Mouse (Mus musculus) kidney, postnatal 25 days (tissue): ENCODE measurements around the gene Nadsyn1.
A peak's percentile ranks its signal among the peaks of the same experiment; 100 is the strongest.

Experiments used
- DNase-seq, 2 experiments: peaks; one replicate each; pipeline ENCODE4 v3.0.0; 2021; ENCODE audit warnings: mixed read lengths in 2 of 2

Gene Nadsyn1

GRCm38 (mm10) chr7:143822375-143823265 lies at the start of gene Nadsyn1, which contains the start of gene Dhcr7:
TSS of gene Nadsyn1 (minus strand) at chr7:143822849.
TSS of gene Dhcr7 (plus strand) at chr7:143823145.
- peak; percentile 100 for DNase-seq

DNA sequence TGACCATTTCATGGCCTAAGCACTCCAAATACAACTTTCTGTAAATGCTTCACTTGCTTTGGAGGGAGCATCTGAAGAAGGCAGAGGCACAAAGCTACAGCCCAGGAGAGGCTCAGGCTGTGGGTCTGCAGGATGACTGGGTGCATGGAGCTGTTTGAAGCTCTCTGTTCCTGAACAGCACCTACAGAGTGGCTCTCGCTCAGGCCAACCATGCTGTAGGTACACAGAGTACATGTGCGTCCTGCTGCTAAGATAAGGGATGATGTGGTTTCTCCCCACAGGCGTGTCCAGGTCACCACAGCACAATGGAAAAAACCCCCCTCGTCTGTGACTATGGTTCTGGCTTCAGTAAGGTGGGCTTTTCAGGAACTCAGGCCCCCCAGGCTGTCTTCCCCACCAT lies 46.2 kb upstream of the Nadsyn1 start:
- DNase-seq, result no peak

DNA sequence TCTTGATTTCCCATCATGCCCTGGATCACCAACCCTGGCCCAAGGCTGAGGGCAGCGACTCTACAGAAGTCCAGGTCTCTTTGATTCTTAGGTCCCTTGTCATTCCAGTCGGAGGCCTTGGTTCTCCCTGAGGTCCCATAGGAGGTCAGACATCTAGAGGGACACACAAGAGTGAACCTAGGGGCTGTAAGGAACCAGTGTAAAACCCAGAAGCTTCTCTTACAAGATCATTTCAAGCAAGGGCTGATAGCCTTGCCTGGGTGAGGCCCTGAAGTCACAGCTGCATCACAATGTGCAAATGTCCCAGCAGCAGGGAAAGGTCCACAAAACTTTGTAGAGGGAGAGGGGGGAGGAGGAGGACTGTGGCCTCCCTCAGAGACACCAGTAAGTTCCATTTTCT lies 43.9 kb upstream of the Nadsyn1 start, which contains the start of gene Gm498:
Gene Gm498, plus strand, starts transcription at position 301 of the 400 bp plus-strand sequence.
- DNase-seq, result peak in 1 of 2 experiments; percentile 7

DNA sequence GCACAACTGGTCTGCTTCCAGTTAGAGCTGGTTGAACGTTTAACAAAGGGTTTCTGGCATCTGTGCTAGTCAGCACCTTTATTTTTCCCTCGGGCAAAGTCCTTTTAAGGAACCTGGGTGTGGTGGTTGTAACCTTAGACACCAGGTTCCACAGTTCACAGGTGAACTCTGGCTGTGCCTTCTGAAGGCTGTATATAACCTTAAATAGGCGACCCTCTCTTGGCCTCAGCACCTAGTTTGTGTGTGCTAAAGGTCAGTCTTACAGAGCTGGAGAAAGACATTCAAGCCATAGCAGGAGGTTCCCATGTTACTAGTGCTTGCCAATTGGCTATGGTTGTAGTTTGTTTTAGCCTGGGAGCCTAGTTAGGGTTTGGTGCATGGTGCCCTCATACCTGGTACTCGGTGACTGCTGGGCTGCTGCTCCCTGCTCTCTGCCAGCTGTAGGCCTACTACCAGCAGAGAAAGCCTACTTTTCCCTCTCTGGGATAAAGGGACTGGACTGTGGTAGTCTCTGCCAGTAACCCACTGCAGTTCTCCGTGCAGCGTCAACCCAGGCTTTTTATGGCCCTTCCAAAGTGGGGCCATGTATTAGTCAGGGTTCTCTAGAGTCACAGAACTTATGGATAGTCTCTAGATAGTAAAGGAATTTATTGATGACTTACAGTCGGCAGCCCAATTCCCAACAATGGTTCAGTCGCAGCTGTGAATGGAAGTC lies 26.3 kb upstream of the Nadsyn1 start:
- peak; percentile 39 to 63 for DNase-seq

DNA sequence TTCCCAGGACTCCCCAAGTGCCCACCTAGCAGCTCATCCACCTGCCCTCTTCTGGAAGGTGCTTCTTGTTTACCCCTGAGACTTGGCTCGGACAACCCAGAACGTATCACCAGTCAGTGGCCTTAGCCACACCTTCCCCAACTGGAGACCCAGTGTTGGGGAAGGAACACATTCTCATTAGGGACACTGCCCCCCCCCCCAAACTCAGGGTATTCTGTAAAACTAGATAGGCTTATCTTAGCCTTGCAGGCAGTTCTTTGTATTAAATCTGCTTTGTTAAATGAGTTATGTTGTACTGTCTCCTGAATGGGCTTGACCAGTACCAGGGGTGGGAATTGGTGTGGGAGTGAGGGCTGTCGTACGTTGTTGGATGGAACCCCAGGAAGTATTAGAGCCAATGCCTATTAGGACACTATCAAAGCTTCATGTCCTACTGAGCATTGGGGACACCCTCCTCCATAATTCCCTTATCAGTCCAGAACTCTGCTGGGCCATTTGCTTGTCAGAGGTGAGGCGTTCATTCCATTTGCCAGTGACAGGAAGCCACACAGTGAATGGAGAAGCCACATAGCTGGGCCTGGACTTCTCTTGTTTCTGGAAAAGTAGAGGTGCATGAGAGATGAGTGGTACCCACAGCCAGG lies 25.6 kb upstream of the Nadsyn1 start:
- DNase-seq, result no peak

GRCm38 (mm10) chr7:143841301-143841700 lies 18.7 kb upstream of the Nadsyn1 start:
- DNase-seq, result no peak

DNA sequence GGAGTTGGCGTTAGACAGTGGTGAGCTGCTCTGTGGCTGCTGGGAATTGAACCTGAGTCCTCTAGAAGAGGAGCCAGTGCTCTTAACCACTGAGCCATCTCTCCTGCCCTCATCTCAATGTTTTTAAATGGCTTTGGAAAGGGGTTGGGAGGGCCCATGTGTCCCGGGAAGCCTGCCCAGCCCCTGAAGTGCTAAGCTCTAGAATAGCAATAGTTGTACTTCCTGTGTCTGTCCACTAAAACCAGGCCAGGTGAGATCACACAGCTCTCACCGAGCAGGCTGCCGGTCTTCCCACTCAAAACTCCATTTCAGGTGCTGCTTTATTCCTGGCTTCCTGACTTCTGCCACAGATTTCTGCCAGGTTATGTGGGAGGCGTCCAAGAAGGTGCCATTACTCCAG lies 17.5 kb upstream of the Nadsyn1 start:
- DNase-seq, result no peak

DNA sequence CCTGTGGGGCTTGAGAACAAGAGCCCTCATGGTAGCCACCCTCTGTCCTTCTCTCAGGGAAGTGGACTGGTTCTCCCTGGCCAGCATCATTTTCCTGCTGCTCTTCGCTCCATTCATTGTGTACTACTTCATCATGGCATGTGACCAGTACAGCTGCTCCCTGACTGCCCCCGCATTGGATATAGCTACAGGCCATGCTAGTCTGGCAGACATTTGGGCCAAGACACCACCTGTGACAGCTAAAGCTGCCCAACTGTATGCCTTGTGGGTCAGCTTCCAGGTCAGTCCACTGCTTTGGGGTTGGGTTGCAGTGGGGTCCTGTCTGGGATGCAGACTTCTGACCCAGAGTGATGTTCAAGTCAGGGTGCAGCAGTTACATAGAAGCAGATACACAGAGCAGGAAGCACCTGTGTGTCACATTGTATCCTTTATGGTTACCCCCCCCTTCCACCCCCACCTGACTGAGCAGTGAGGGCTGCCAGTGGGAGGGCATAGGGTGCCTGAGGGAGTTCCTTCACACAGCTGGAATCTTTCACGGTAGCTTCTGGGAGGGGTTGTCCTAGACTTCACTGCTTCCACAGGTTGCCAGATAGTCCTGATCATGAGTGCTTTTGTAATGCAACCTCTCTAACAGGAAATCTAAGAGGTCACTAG lies 15.2 kb upstream of the Nadsyn1 start:
- DNase-seq, result no peak

GRCm38 (mm10) chr7:143834972-143835371 lies 12.3 kb upstream of the Nadsyn1 start:
- no peak for DNase-seq

DNA sequence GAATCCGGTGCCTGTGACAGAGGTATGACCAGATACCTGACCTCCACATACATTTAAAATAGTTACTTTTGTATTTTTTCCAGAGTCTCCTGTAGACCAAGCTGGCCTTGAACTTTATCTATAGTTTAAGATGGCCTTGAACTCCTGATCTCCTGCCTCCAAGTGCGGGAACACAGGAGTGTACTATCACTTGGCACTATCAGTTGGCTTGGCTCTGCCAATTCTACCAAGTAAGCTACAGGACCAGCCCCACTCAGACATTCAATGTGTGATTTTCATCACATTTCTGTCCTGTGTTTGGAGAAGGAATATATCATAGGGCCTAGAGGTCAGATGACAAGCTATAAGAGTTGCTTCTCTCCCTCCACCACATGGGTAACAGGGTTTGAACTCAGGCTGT lies 11.7 kb upstream of the Nadsyn1 start:
- no peak for DNase-seq

GRCm38 (mm10) chr7:143833581-143834190 lies 11.0 kb upstream of the Nadsyn1 start:
- DNase-seq, result no peak

GRCm38 (mm10) chr7:143832611-143833010 lies 10.0 kb upstream of the Nadsyn1 start:
- DNase-seq, result no peak

GRCm38 (mm10) chr7:143832196-143832595 lies 9.5 kb upstream of the Nadsyn1 start:
- no peak for DNase-seq

- no peak for DNase-seq
Observed at GRCm38 (mm10) chr7:143830399-143830798, 7.8 kb upstream of the Nadsyn1 start.

GRCm38 (mm10) chr7:143829504-143830331 lies 7.1 kb upstream of the Nadsyn1 start:
- peak; percentile 96 to 98 for DNase-seq

GRCm38 (mm10) chr7:143826985-143827384 lies 4.3 kb upstream of the Nadsyn1 start:
- DNase-seq, result no peak

DNA sequence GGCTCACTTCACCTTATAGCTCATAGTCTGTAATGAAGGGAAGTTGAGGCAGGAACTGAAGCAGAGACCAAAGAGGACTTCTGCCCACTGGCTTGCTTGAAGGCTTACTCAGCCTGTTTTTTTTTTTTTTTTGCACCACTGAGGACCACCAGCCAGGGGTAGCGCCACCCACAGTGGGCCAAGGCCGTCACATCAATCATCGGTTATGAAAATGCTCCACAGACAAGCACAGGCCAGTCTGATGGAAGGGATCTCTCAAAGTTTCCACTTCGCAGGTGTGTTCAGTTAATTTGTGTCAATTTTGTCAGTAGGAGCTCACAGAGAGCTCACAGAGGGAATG lies 587 bp upstream of the Nadsyn1 start:
- no peak for DNase-seq

DNA sequence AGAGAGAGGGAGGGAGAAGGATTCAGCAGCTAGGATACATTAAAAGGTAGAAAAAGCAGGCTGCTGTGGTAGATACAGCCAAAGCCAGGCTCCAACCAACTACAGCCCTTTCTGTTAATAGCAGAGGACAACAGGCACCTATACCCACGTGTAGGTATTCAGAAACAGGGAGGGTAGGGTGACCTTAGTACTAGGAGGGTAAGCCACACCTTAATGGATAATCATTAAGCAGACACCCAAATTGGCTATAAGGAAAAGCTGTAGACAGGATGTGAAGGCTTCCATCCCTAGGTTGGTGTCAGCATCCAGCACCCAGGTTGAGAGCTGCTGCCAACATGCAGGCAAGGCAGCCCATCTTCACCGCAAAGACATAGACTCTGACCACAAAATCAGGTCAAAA lies 1.4 kb downstream of the Nadsyn1 start:
- no peak for DNase-seq

- no peak for DNase-seq
Observed at GRCm38 (mm10) chr7:143819201-143819600, 3.4 kb downstream of the Nadsyn1 start.

DNA sequence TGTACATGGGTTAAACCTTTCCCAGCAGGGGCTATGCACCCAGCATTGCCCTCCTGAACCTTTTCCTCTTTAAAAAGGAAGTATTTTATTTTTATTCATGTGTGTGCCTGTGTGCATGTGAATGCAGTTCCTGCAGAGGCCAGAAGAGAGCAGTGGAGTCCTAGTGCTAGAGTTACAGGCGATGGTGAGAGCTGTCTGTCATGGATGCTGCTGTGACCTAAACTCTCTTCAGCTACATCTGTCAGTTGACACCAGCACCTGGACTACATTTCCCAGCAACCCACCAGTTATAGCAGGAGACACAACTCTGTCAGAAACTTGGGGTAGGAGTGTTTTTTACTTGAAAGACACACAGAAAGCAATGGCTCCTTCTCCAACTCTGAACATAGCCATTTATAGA lies 13.7 kb downstream of the Nadsyn1 start:
- DNase-seq, result peak in 1 of 2 experiments; percentile 47

DNA sequence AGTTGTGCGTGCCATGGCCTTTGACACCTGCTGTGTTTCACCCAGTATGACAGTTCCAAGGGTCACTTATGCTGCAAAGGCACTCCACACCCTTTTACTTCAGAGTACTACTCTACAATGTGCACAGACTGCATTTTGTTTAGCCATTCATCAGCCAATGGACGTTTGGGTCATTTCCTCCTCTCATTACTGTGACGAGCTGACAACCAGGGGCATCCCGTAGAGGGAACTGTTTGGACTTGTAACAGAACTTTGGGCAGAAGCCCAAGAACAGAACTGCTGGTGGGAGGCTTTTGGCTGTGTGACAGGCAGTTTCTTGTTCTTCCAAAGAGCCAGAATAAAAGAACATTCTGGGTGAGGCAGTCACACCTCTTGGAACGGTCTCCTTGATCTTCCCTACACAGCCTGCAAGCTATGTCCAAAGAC lies 17.4 kb downstream of the Nadsyn1 start:
- DNase-seq, result peak; percentile 49 to 60
